Mouse (Mus musculus) MEL (cell line): Measurements from ENCODE around the gene Crhr2. TPM values are rescaled to one million over a fixed set of nuclear protein-coding genes. Genes with fewer than 3 reads are reported as not detected.

Experiments used
- DNase-seq: peaks from one replicate; pipeline ENCODE4 v3.0.0; 2011; ENCODE audit warnings: low read depth, low spot score
- H3K27ac ChIP-seq: 2 replicates; pipeline ENCODE4 v1.5.1; 2012; ENCODE audit warnings: low read depth, mild to moderate bottlenecking, control low read depth, low read length, moderate library complexity; ENCODE audit not compliant: control insufficient read depth
- H3K27me3 ChIP-seq, 2 experiments: fragments of 150-350 bp in 1 of 2; sonication (generic) in 1 of 2; 2 replicates each; pipeline ENCODE4 v1.6.1; 2012; ENCODE audit warnings: low read length in 2 of 2, mild to moderate bottlenecking in 2 of 2, improper control_type of control experiment in 1 of 2, moderate library complexity in 1 of 2; ENCODE audit not compliant: insufficient read depth in 2 of 2, control insufficient read depth in 1 of 2
- H3K36me3 ChIP-seq, 2 experiments: 2 replicates each; pipeline ENCODE4 v1.6.1; 2012 to 2014; ENCODE audit warnings: low read length in 2 of 2, improper control_type of control experiment in 1 of 2, inconsistent platforms in 1 of 2, mild to moderate bottlenecking in 1 of 2; ENCODE audit not compliant: insufficient read depth in 2 of 2, control insufficient read depth in 1 of 2
- H3K4me1 ChIP-seq, 2 experiments: fragments of 150-350 bp in 1 of 2; sonication (generic) in 1 of 2; 2 replicates each; pipeline ENCODE4 v1.6.1; 2012; ENCODE audit warnings: low read length in 2 of 2, improper control_type of control experiment in 1 of 2, mild to moderate bottlenecking in 1 of 2; ENCODE audit not compliant: insufficient read depth in 2 of 2, control insufficient read depth in 1 of 2
- H3K4me3 ChIP-seq, 2 experiments: fragments of 150-350 bp in 1 of 2; sonication (generic) in 1 of 2; 2 replicates each; pipeline ENCODE4 v1.5.1; 2012; ENCODE audit warnings: low read depth in 2 of 2, low read length in 2 of 2, mild to moderate bottlenecking in 2 of 2, moderate library complexity in 2 of 2, control low read depth in 1 of 2, improper control_type of control experiment in 1 of 2; ENCODE audit not compliant: control insufficient read depth in 1 of 2, insufficient read depth in 1 of 2
- H3K79me2 ChIP-seq: 2 replicates; pipeline ENCODE4 v1.6.1; 2012; ENCODE audit warnings: mild to moderate bottlenecking, low read length, moderate library complexity; ENCODE audit not compliant: control insufficient read depth, poor library complexity, insufficient read depth
- H3K9ac ChIP-seq: 2 replicates; pipeline ENCODE4 v1.6.1; 2012; ENCODE audit warnings: low read depth, mild to moderate bottlenecking, control low read depth, low read length, moderate library complexity; ENCODE audit not compliant: control insufficient read depth, poor library complexity, severe bottlenecking
- H3K9me3 ChIP-seq: fragments of 150-350 bp; sonication (generic); replicated peaks from 2 replicates; pipeline ENCODE4 v1.6.1; 2012; ENCODE audit warnings: mild to moderate bottlenecking, low read length, improper control_type of control experiment, moderate library complexity; ENCODE audit not compliant: insufficient read depth
- BHLHE40 ChIP-seq: IDR thresholded peaks from 2 replicates; pipeline ENCODE4 v1.6.1; 2012; ENCODE audit warnings: low read depth, mild to moderate bottlenecking, inconsistent platforms, low read length, improper control_type of control experiment, borderline replicate concordance
- CHD1 ChIP-seq: IDR thresholded peaks from 2 replicates; pipeline ENCODE4 v1.6.1; 2012; ENCODE audit warnings: low read depth, mild to moderate bottlenecking, inconsistent platforms, low read length, improper control_type of control experiment
- CTCF ChIP-seq, 3 experiments: IDR thresholded peaks in 2 of 3; conservative IDR thresholded peaks in 1 of 3; 2 replicates each; pipeline ENCODE4 v1.5.1; 2011 to 2012; ENCODE audit warnings: low read length in 3 of 3, low read depth in 2 of 3, mild to moderate bottlenecking in 2 of 3, improper control_type of control experiment in 1 of 3, inconsistent platforms in 1 of 3, mixed read lengths in 1 of 3, moderate library complexity in 1 of 3; ENCODE audit not compliant: control insufficient read depth in 1 of 3, insufficient read depth in 1 of 3, poor library complexity in 1 of 3, severe bottlenecking in 1 of 3
- ELF1 ChIP-seq: IDR thresholded peaks from 2 replicates; pipeline ENCODE4 v1.6.1; 2014; ENCODE audit warnings: low read depth, mild to moderate bottlenecking, inconsistent platforms, low read length, improper control_type of control experiment, moderate library complexity
- EP300 ChIP-seq, 2 experiments: IDR thresholded peaks; 2 replicates each; pipeline ENCODE4 v1.6.1; 2011; ENCODE audit warnings: improper control_type of control experiment in 2 of 2, low read length in 2 of 2, low read depth in 1 of 2, mild to moderate bottlenecking in 1 of 2
- GABPA ChIP-seq: IDR thresholded peaks from 2 replicates; pipeline ENCODE4 v1.6.1; 2012; ENCODE audit warnings: low read depth, mild to moderate bottlenecking, inconsistent platforms, low read length, improper control_type of control experiment, moderate library complexity
- HCFC1 ChIP-seq: IDR thresholded peaks from 2 replicates; pipeline ENCODE4 v1.6.1; 2012; ENCODE audit warnings: low read depth, mild to moderate bottlenecking, inconsistent platforms, low read length, improper control_type of control experiment, moderate library complexity
- JUND ChIP-seq: IDR thresholded peaks from 2 replicates; pipeline ENCODE4 v1.6.1; 2011; ENCODE audit warnings: low read depth, mild to moderate bottlenecking, improper control_type of control experiment, low read length
- MAFK ChIP-seq: IDR thresholded peaks from 2 replicates; pipeline ENCODE4 v1.6.1; 2011; ENCODE audit warnings: low read depth, mild to moderate bottlenecking, low read length, improper control_type of control experiment, borderline replicate concordance
- MAX ChIP-seq: IDR thresholded peaks from 2 replicates; pipeline ENCODE4 v1.6.1; 2011; ENCODE audit warnings: low read length, improper control_type of control experiment
- MAZ ChIP-seq: IDR thresholded peaks from 2 replicates; pipeline ENCODE4 v1.6.1; 2012; ENCODE audit warnings: low read depth, mild to moderate bottlenecking, inconsistent platforms, low read length, improper control_type of control experiment
- MXI1 ChIP-seq: IDR thresholded peaks from 2 replicates; pipeline ENCODE4 v1.6.1; 2011; ENCODE audit warnings: mild to moderate bottlenecking, low read depth, low read length, improper control_type of control experiment
- MYB ChIP-seq: IDR thresholded peaks from 2 replicates; pipeline ENCODE4 v1.6.1; 2011; ENCODE audit warnings: mild to moderate bottlenecking, low read depth, low read length, improper control_type of control experiment
- POLR2A ChIP-seq, 2 experiments: IDR thresholded peaks; 2 replicates each; pipeline ENCODE4 v1.6.1; 2011 to 2012; ENCODE audit warnings: low read length in 2 of 2, mild to moderate bottlenecking in 2 of 2, control low read depth in 1 of 2, improper control_type of control experiment in 1 of 2, low read depth in 1 of 2, moderate library complexity in 1 of 2; ENCODE audit not compliant: control insufficient read depth in 1 of 2, insufficient read depth in 1 of 2, poor library complexity in 1 of 2
- POLR2AphosphoS2 ChIP-seq: IDR thresholded peaks from 2 replicates; pipeline ENCODE4 v1.6.1; 2011; ENCODE audit warnings: low read length, improper control_type of control experiment
- POLR2AphosphoS5 ChIP-seq: IDR thresholded peaks from 2 replicates; pipeline ENCODE4 v1.6.1; 2012; ENCODE audit warnings: low read depth, borderline replicate concordance, mild to moderate bottlenecking, inconsistent platforms, low read length, moderate library complexity, mixed read lengths
- RAD21 ChIP-seq: IDR thresholded peaks from 2 replicates; pipeline ENCODE4 v1.6.1; 2011; ENCODE audit warnings: mild to moderate bottlenecking, low read depth, low read length, improper control_type of control experiment
- RCOR1 ChIP-seq: IDR thresholded peaks from 2 replicates; pipeline ENCODE4 v1.6.1; 2012; ENCODE audit warnings: low read depth, mild to moderate bottlenecking, inconsistent platforms, low read length, improper control_type of control experiment
- TAL1 ChIP-seq: IDR thresholded peaks from 2 replicates; pipeline ENCODE4 v1.6.1; 2012; ENCODE audit warnings: mild to moderate bottlenecking, inconsistent platforms, low read length, moderate library complexity, mixed read lengths
- TBP ChIP-seq: IDR thresholded peaks from 2 replicates; pipeline ENCODE4 v1.8.0; 2011; ENCODE audit warnings: low read depth, low read length, improper control_type of control experiment
- UBTF ChIP-seq: IDR thresholded peaks from 2 replicates; pipeline ENCODE4 v1.6.1; 2012; ENCODE audit warnings: low read depth, mild to moderate bottlenecking, inconsistent platforms, low read length, improper control_type of control experiment, moderate library complexity, borderline replicate concordance; ENCODE audit not compliant: insufficient read depth
- USF2 ChIP-seq, 2 experiments: IDR thresholded peaks; 2 replicates each; pipeline ENCODE4 v1.6.1; 2011 to 2012; ENCODE audit warnings: improper control_type of control experiment in 2 of 2, low read length in 2 of 2, borderline replicate concordance in 1 of 2, inconsistent platforms in 1 of 2, low read depth in 1 of 2, mild to moderate bottlenecking in 1 of 2; ENCODE audit not compliant: insufficient read depth in 1 of 2
- ZC3H11A ChIP-seq: IDR thresholded peaks from 2 replicates; pipeline ENCODE4 v1.6.1; 2012; ENCODE audit warnings: low read depth, mild to moderate bottlenecking, inconsistent platforms, low read length, improper control_type of control experiment
- ZKSCAN1 ChIP-seq: IDR thresholded peaks from 2 replicates; pipeline ENCODE4 v1.6.1; 2012; ENCODE audit warnings: low read depth, mild to moderate bottlenecking, inconsistent platforms, low read length, improper control_type of control experiment, moderate library complexity
- ZMIZ1 ChIP-seq: IDR thresholded peaks from 2 replicates; pipeline ENCODE4 v1.6.1; 2012; ENCODE audit warnings: low read depth, mild to moderate bottlenecking, inconsistent platforms, low read length, improper control_type of control experiment, moderate library complexity
- ZNF384 ChIP-seq: IDR thresholded peaks from 2 replicates; pipeline ENCODE4 v1.6.1; 2012; ENCODE audit warnings: low read depth, mild to moderate bottlenecking, inconsistent platforms, low read length, improper control_type of control experiment
- polyA plus RNA-seq, 2 experiments: library from polyadenylated mRNA; stranded (reverse) in 1 of 2; unstranded in 1 of 2; fragments of >175 nt in 1 of 2; fragments of >200 nt in 1 of 2; gene quantifications; 2 replicates each; pipeline versions ENCODE4 v1.2.1 to v1.2.4; 2012; ENCODE audit warnings: low replicate concordance in 2 of 2, low read depth in 1 of 2; ENCODE audit not compliant: insufficient read length in 2 of 2, insufficient read depth in 1 of 2, missing spikeins in 1 of 2
- total RNA-seq: library from RNA; depleted of rRNA; stranded (reverse); fragments of 300-350 nt; gene quantifications from 2 replicates; pipeline ENCODE4 v1.2.3, GENCODE M21; 2012

The Crhr2 gene
- total and polyA plus RNA-seq, 3 experiments = not detected

- H3K36me3 ChIP-seq = peaks cover 0 to 67% of the 10 kb centered on the region in 2 experiments; a peak in 2 of 4 replicates
Measured at GRCm38 (mm10) chr6:55054491-55054890, 78.3 kb downstream of the Crhr2 start.

GRCm38 (mm10) chr6:55049186-55049585 is 83.6 kb downstream of the Crhr2 start:
- TF ChIP-seq MYB (no peak), ZKSCAN1 (no peak), MXI1 (no peak), ELF1 (no peak), ZNF384 (no peak), RCOR1 (no peak), EP300 (IDR thresholded peaks at IDR 0.05; ENCODE audit: low read depth in 1 of 2, low read length in 2 of 2) (no peak), HCFC1 (no peak), ZC3H11A (no peak), UBTF (no peak), TAL1 (no peak), MAFK (no peak), CHD1 (no peak), MAZ (no peak), POLR2A (IDR thresholded peaks at IDR 0.05; ENCODE audit: control insufficient read depth in 1 of 2, insufficient read depth in 1 of 2, low read depth in 1 of 2, low read length in 2 of 2, poor library complexity in 1 of 2) (no peak), CTCF (IDR thresholded peaks at IDR 0.05 in 2 of 3, conservative IDR thresholded peaks at IDR 0.05 in 1 of 3; ENCODE audit: control insufficient read depth in 1 of 3, insufficient read depth in 1 of 3, low read depth in 2 of 3, low read length in 3 of 3, poor library complexity in 1 of 3, severe bottlenecking in 1 of 3) (no peak), JUND (no peak), MAX (no peak), TBP (no peak)
- no peaks in the 10 kb centered on the region for H3K27me3 ChIP-seq
- H3K36me3 ChIP-seq = peaks cover 0 to 59% of the 10 kb centered on the region in 2 experiments; a peak in 2 of 4 replicates
- no peaks in the 10 kb centered on the region for H3K4me1 ChIP-seq
- H3K4me3 ChIP-seq = no peak overlapping the region
- H3K9ac ChIP-seq = no peak overlapping the region
- no peak overlapping the region for H3K27ac ChIP-seq
- peaks cover 21% of the 10 kb centered on the region for H3K79me2 ChIP-seq
- no peak for DNase-seq
- no peaks in the 10 kb centered on the region for H3K9me3 ChIP-seq

More at GRCm38 (mm10) chr6:55054491-55054890, 78.3 kb downstream of the Crhr2 start:
- H3K4me1 ChIP-seq = no peaks in the 10 kb centered on the region
- no peaks in the 10 kb centered on the region for H3K27me3 ChIP-seq
- no peak for TF ChIP-seq GABPA
- TF ChIP-seq POLR2AphosphoS2 = no peak
- TF ChIP-seq RAD21 = no peak
- no peak for TF ChIP-seq ZMIZ1
- no peak for TF ChIP-seq MAZ
- no peak for TF ChIP-seq BHLHE40
- TF ChIP-seq POLR2AphosphoS5 = no peak
- no peak for TF ChIP-seq ELF1
- no peak for TF ChIP-seq MAFK
- no peak for TF ChIP-seq MXI1
- TF ChIP-seq MAX = no peak
- TF ChIP-seq ZC3H11A = no peak
- no peak for TF ChIP-seq USF2 (IDR thresholded peaks at IDR 0.05; ENCODE audit: borderline replicate concordance in 1 of 2, insufficient read depth in 1 of 2, low read depth in 1 of 2, low read length in 2 of 2)
- DNase-seq = no peak
- H3K9ac ChIP-seq = no peak overlapping the region
- no peak overlapping the region for H3K27ac ChIP-seq
- H3K79me2 ChIP-seq = no peaks in the 10 kb centered on the region
- H3K9me3 ChIP-seq = no peaks in the 10 kb centered on the region
- no peak overlapping the region for H3K4me3 ChIP-seq
